Mouse (Mus musculus) CH12.LX (cell line): Measurements from ENCODE around the gene Ubash3b. TPM values are rescaled to one million over a fixed set of nuclear protein-coding genes. Genes with fewer than 3 reads are reported as not detected.

ENCODE experiments used
- DNase-seq: peaks from one replicate; pipeline ENCODE4 v3.0.0-alpha.2; 2013; ENCODE audit errors: extremely low read depth
- H3K27ac ChIP-seq: 2 replicates; pipeline ENCODE4 v1.5.1; 2012; ENCODE audit warnings: low read depth, mild to moderate bottlenecking, control low read depth, moderate library complexity; ENCODE audit not compliant: insufficient read depth
- H3K27me3 ChIP-seq: replicated peaks from 2 replicates; pipeline ENCODE3; 2012; ENCODE audit warnings: inconsistent platforms
- H3K36me3 ChIP-seq, 2 experiments: replicated peaks in 1 of 2; 2 replicates each; pipeline versions ENCODE3 to v1.6.1; 2012; ENCODE audit warnings: inconsistent platforms in 1 of 2, low read length in 1 of 2, mild to moderate bottlenecking in 1 of 2, mixed read lengths in 1 of 2, moderate library complexity in 1 of 2; ENCODE audit not compliant: control insufficient read depth in 1 of 2, insufficient read depth in 1 of 2
- H3K4me1 ChIP-seq, 2 experiments: 2 replicates each; pipeline ENCODE4 v1.6.1; 2012; ENCODE audit warnings: inconsistent platforms in 1 of 2, moderate library complexity in 1 of 2; ENCODE audit not compliant: insufficient read depth in 2 of 2, control insufficient read depth in 1 of 2
- H3K4me2 ChIP-seq: 2 replicates; pipeline ENCODE4 v1.6.1; 2012; ENCODE audit warnings: low read depth, mild to moderate bottlenecking, control low read depth; ENCODE audit not compliant: poor library complexity, insufficient read depth, severe bottlenecking
- H3K4me3 ChIP-seq, 3 experiments: fragments of 150-350 bp in 1 of 3; sonication (generic) in 1 of 3; replicated peaks in 1 of 3; 2 replicates each; pipeline versions ENCODE3 to v1.5.1; 2011 to 2012; ENCODE audit warnings: low read depth in 2 of 3, low read length in 2 of 3, mild to moderate bottlenecking in 2 of 3, moderate library complexity in 2 of 3, control low read depth in 1 of 3, improper control_type of control experiment in 1 of 3, inconsistent platforms in 1 of 3, mixed read lengths in 1 of 3; ENCODE audit not compliant: poor library complexity in 1 of 3
- H3K79me2 ChIP-seq: replicated peaks from 2 replicates; pipeline ENCODE4 v1.6.1; 2012; ENCODE audit warnings: mild to moderate bottlenecking, moderate library complexity; ENCODE audit not compliant: control insufficient read depth, poor library complexity, insufficient read depth, severe bottlenecking; ENCODE audit errors: extremely low read depth
- H3K9ac ChIP-seq: 2 replicates; pipeline ENCODE4 v1.6.1; 2012; ENCODE audit warnings: low read depth, mild to moderate bottlenecking, control low read depth, moderate library complexity; ENCODE audit not compliant: insufficient read depth
- H3K9me3 ChIP-seq: replicated peaks from 2 replicates; pipeline ENCODE3; 2012; ENCODE audit warnings: low read length, inconsistent platforms, mixed read lengths
- BHLHE40 ChIP-seq: IDR thresholded peaks from 2 replicates; pipeline ENCODE4 v1.6.1; 2011; ENCODE audit warnings: mild to moderate bottlenecking, low read depth, low read length, improper control_type of control experiment
- CHD2 ChIP-seq: IDR thresholded peaks from 2 replicates; pipeline ENCODE4 v1.6.1; 2011; ENCODE audit warnings: low read length, improper control_type of control experiment
- ELF1 ChIP-seq: IDR thresholded peaks from 2 replicates; pipeline ENCODE4 v1.6.1; 2014; ENCODE audit warnings: low read depth, mild to moderate bottlenecking, inconsistent platforms, low read length, improper control_type of control experiment
- EP300 ChIP-seq: IDR thresholded peaks from 2 replicates; pipeline ENCODE4 v1.6.1; 2011; ENCODE audit warnings: low read length, improper control_type of control experiment
- ETS1 ChIP-seq: conservative IDR thresholded peaks from 2 replicates; pipeline ENCODE4 v1.6.1; 2012; ENCODE audit warnings: low read depth, mild to moderate bottlenecking, inconsistent platforms, low read length, improper control_type of control experiment, moderate library complexity
- GABPA ChIP-seq: IDR thresholded peaks from 2 replicates; pipeline ENCODE4 v1.6.1; 2012; ENCODE audit warnings: low read depth, low read length, improper control_type of control experiment, inconsistent platforms; ENCODE audit not compliant: insufficient replicate concordance
- KAT2A ChIP-seq: IDR thresholded peaks from 2 replicates; pipeline ENCODE4 v1.6.1; 2012; ENCODE audit warnings: low read length, improper control_type of control experiment, inconsistent platforms; ENCODE audit not compliant: insufficient replicate concordance
- MAFK ChIP-seq: IDR thresholded peaks from 2 replicates; pipeline ENCODE4 v1.6.1; 2011; ENCODE audit warnings: low read length, improper control_type of control experiment; ENCODE audit not compliant: insufficient replicate concordance
- MAX ChIP-seq: IDR thresholded peaks from 2 replicates; pipeline ENCODE4 v1.6.1; 2011; ENCODE audit warnings: low read length, improper control_type of control experiment
- MAZ ChIP-seq: IDR thresholded peaks from 2 replicates; pipeline ENCODE4 v1.6.1; 2012; ENCODE audit warnings: low read depth, mild to moderate bottlenecking, inconsistent platforms, low read length, improper control_type of control experiment, moderate library complexity
- MXI1 ChIP-seq: IDR thresholded peaks from 2 replicates; pipeline ENCODE4 v1.6.1; 2011; ENCODE audit warnings: mild to moderate bottlenecking, low read depth, low read length, improper control_type of control experiment
- MYC ChIP-seq: IDR thresholded peaks from 2 replicates; pipeline ENCODE4 v1.6.1; 2011; ENCODE audit warnings: low read depth, mild to moderate bottlenecking, improper control_type of control experiment, low read length
- NELFE ChIP-seq: IDR thresholded peaks from 2 replicates; pipeline ENCODE4 v1.6.1; 2011; ENCODE audit warnings: low read depth, low read length, improper control_type of control experiment
- NRF1 ChIP-seq: IDR thresholded peaks from 2 replicates; pipeline ENCODE4 v1.6.1; 2014; ENCODE audit warnings: low read depth, mild to moderate bottlenecking, inconsistent platforms, low read length, improper control_type of control experiment, moderate library complexity
- POLR2AphosphoS2 ChIP-seq: IDR thresholded peaks from 2 replicates; pipeline ENCODE4 v1.6.1; 2011; ENCODE audit warnings: low read depth, low read length, improper control_type of control experiment
- RCOR1 ChIP-seq: conservative IDR thresholded peaks from 2 replicates; pipeline ENCODE4 v1.6.1; 2012; ENCODE audit warnings: low read depth, mild to moderate bottlenecking, inconsistent platforms, low read length, improper control_type of control experiment
- SIN3A ChIP-seq: IDR thresholded peaks from 2 replicates; pipeline ENCODE4 v1.6.1; 2012; ENCODE audit warnings: low read length, improper control_type of control experiment, inconsistent platforms
- USF1 ChIP-seq: IDR thresholded peaks from 2 replicates; pipeline ENCODE4 v1.6.1; 2014; ENCODE audit warnings: low read depth, mild to moderate bottlenecking, inconsistent platforms, low read length, improper control_type of control experiment
- USF2 ChIP-seq: conservative IDR thresholded peaks from 2 replicates; pipeline ENCODE4 v1.6.1; 2011; ENCODE audit warnings: low read depth, low read length, improper control_type of control experiment
- ZMIZ1 ChIP-seq: IDR thresholded peaks from 2 replicates; pipeline ENCODE4 v1.6.1; 2012; ENCODE audit warnings: low read depth, mild to moderate bottlenecking, inconsistent platforms, low read length, improper control_type of control experiment
- dilution Hi-C: fragments of 300-500 bp; cut with MboI; formaldehyde crosslinking; loops from 2 replicates; pipeline ENCODE4 v1.14.3; 2020; ENCODE audit warnings: low sequenced_read_pairs; ENCODE audit not compliant: extremely low pct_unique_long_range_greater_than_20kb, extremely low pct_ligation_motif_present
- in situ Hi-C: fragments of 300-500 bp; cut with MboI; formaldehyde crosslinking; loops from 3 replicates; pipeline ENCODE4 v1.14.3; 2019; ENCODE audit warnings: low sequenced_read_pairs, low pct_ligation_motif_present, low pct_unique_long_range_greater_than_20kb, mixed read lengths
- polyA plus RNA-seq: library from polyadenylated mRNA; unstranded; fragments of >175 nt; gene quantifications from 2 replicates; pipeline ENCODE4 v1.2.1, GENCODE M21; 2012; ENCODE audit warnings: low read depth; ENCODE audit not compliant: insufficient read length
- total RNA-seq, 2 experiments: library from RNA; depleted of rRNA; stranded (reverse); fragments of 300-350 nt in 1 of 2; fragments of >200 nt in 1 of 2; gene quantifications; 2 replicates each; pipeline ENCODE4 v1.2.3; 2012 to 2014

Gene Ubash3b
- total and polyA plus RNA-seq, 3 experiments: 2.8 to 4.6 (median 4.2) TPM

GRCm38 (mm10) chr9:41014512-41014911, 147.0 kb downstream of the Ubash3b start:
- Histone ChIP-seq H3K36me3 (peaks cover 0 to 20% of the 10 kb centered on the region in 2 experiments), H3K9ac (no peak overlapping the region), H3K27ac (no peak overlapping the region), H3K9me3 (no peaks in the 10 kb centered on the region), H3K4me1 (no peaks in the 10 kb centered on the region), H3K27me3 (no peaks in the 10 kb centered on the region), H3K4me2 (no peak overlapping the region), H3K79me2 (no peaks in the 10 kb centered on the region), H3K4me3 (no peak overlapping the region)
- TF ChIP-seq MAX: no peak
- no peak for TF ChIP-seq POLR2AphosphoS2
- TF ChIP-seq BHLHE40: no peak
- dilution Hi-C loops: no loop called here
- in situ Hi-C loops: no loop called here
- no peak for DNase-seq

GRCm38 (mm10) chr9:41012456-41012855, 149.0 kb downstream of the Ubash3b start:
- H3K9ac ChIP-seq: no peak overlapping the region
- H3K79me2 ChIP-seq: no peaks in the 10 kb centered on the region
- no peak overlapping the region for H3K4me3 ChIP-seq
- H3K27ac ChIP-seq: no peak overlapping the region
- H3K9me3 ChIP-seq: no peaks in the 10 kb centered on the region
- peaks cover 0 to 16% of the 10 kb centered on the region in 2 experiments for H3K36me3 ChIP-seq
- dilution Hi-C loops: no loop called here
- in situ Hi-C loops: no loop called here
- no peak overlapping the region for H3K4me2 ChIP-seq
- no peaks in the 10 kb centered on the region for H3K27me3 ChIP-seq
- no peaks in the 10 kb centered on the region for H3K4me1 ChIP-seq
- no peak for TF ChIP-seq KAT2A
- no peak for TF ChIP-seq ETS1
- DNase-seq: no peak

- H3K4me2 ChIP-seq: no peak overlapping the region
- peaks cover 0 to 13% of the 10 kb centered on the region in 2 experiments for H3K36me3 ChIP-seq
- H3K79me2 ChIP-seq: no peaks in the 10 kb centered on the region
- in situ Hi-C loops: no loop called here
- H3K9ac ChIP-seq: no peak overlapping the region
- H3K9me3 ChIP-seq: no peaks in the 10 kb centered on the region
- no peak for DNase-seq
- H3K27ac ChIP-seq: no peak overlapping the region
- H3K27me3 ChIP-seq: no peaks in the 10 kb centered on the region
- no peak for TF ChIP-seq MAZ
- TF ChIP-seq SIN3A: no peak
- no peak for TF ChIP-seq CHD2
- TF ChIP-seq USF1: no peak
- TF ChIP-seq NRF1: no peak
- no peak for TF ChIP-seq MXI1
- no peak for TF ChIP-seq GABPA
- no peak for TF ChIP-seq MYC
- no peak for TF ChIP-seq BHLHE40
- no peak for TF ChIP-seq MAX
- TF ChIP-seq ELF1: no peak
- no peak for TF ChIP-seq MAFK
- no peak for TF ChIP-seq ETS1
- no peak for TF ChIP-seq RCOR1
- no peak for TF ChIP-seq USF2
- no peak for TF ChIP-seq EP300
- TF ChIP-seq ZMIZ1: no peak
- no peak for TF ChIP-seq NELFE
- no peaks in the 10 kb centered on the region for H3K4me1 ChIP-seq
- dilution Hi-C loops: no loop called here
- no peak overlapping the region for H3K4me3 ChIP-seq
Measured at GRCm38 (mm10) chr9:41011512-41012436, 149.7 kb downstream of the Ubash3b start.
